Mouse (Mus musculus): Measurements from ENCODE around the gene Fignl2. TPM values are rescaled to one million over a fixed set of nuclear protein-coding genes. Genes with fewer than 3 reads are reported as not detected.

Gene Fignl2
- total and polyA plus RNA-seq, 3 experiments = 6.3 to 11.8 (median 8.7) TPM

- peak; percentile 24 for DNase-seq
These were observed 10.3 kb downstream of the Fignl2 start for GRCm38 (mm10) chr15:101068029-101068428.

- no peak for DNase-seq
These were observed 11.3 kb downstream of the Fignl2 start for GRCm38 (mm10) chr15:101066920-101067696.

- DNase-seq = no peak
These were observed 12.0 kb downstream of the Fignl2 start for GRCm38 (mm10) chr15:101066364-101066847.

- peak; percentile 21 for DNase-seq
These were observed 13.3 kb downstream of the Fignl2 start for GRCm38 (mm10) chr15:101065069-101065468.

GRCm38 (mm10) chr15:101060280-101060852 lies 18.0 kb downstream of the Fignl2 start:
- DNase-seq = no peak

- no peak for DNase-seq
These were observed 18.6 kb downstream of the Fignl2 start for GRCm38 (mm10) chr15:101059570-101060279.

- peak; percentile 61 for DNase-seq
These were observed 22.1 kb downstream of the Fignl2 start for GRCm38 (mm10) chr15:101056225-101056624.

GRCm38 (mm10) chr15:101054541-101054940 lies 23.8 kb downstream of the Fignl2 start:
- DNase-seq = no peak

- DNase-seq = peak; percentile 20
These were observed 24.4 kb downstream of the Fignl2 start for GRCm38 (mm10) chr15:101053832-101054459.

GRCm38 (mm10) chr15:101052560-101053501 lies 25.5 kb downstream of the Fignl2 start:
- DNase-seq = peak; percentile 61

GRCm38 (mm10) chr15:101051869-101052268 lies 26.5 kb downstream of the Fignl2 start:
- no peak for DNase-seq

GRCm38 (mm10) chr15:101048338-101048896 lies 29.9 kb downstream of the Fignl2 start:
- no peak for DNase-seq

GRCm38 (mm10) chr15:101047194-101047555 lies 31.2 kb downstream of the Fignl2 start, which contains the start of gene Gm47841:
Gene Gm47841, minus strand, starts transcription at chr15:101047397.
- DNase-seq = no peak

GRCm38 (mm10) chr15:101046527-101047193 lies 31.7 kb downstream of the Fignl2 start:
- peak; percentile 75 for DNase-seq

GRCm38 (mm10) chr15:101046039-101046526 lies 32.3 kb downstream of the Fignl2 start:
- DNase-seq = no peak

GRCm38 (mm10) chr15:101044531-101044930 lies 33.8 kb downstream of the Fignl2 start:
- DNase-seq = no peak

- DNase-seq = peak; percentile 47
These were observed 35.8 kb downstream of the Fignl2 start for GRCm38 (mm10) chr15:101042613-101043012.

GRCm38 (mm10) chr15:101041966-101042365 lies 36.4 kb downstream of the Fignl2 start:
- no peak for DNase-seq

- DNase-seq = no peak
These were observed 38.7 kb downstream of the Fignl2 start for GRCm38 (mm10) chr15:101039651-101040050.

GRCm38 (mm10) chr15:101028960-101029359 lies 49.4 kb downstream of the Fignl2 start:
- no peak for DNase-seq

Data from adrenal gland, adult 2 months (tissue).